Mouse (Mus musculus): Measurements from ENCODE around the gene Chst1.

GRCm38 (mm10) chr2:92550051-92550450 lies 49.5 kb upstream of the Chst1 start:
- TF ChIP-seq GATA1 (IDR thresholded peaks at IDR 0.05; ENCODE audit: borderline replicate concordance, low read length) (no peak), CTCF (IDR thresholded peaks at IDR 0.05; ENCODE audit: low read depth, low read length) (no peak), POLR2AphosphoS5 (IDR thresholded peaks at IDR 0.05; ENCODE audit: insufficient replicate concordance, low read depth, low read length) (no peak), TAL1 (conservative IDR thresholded peaks at IDR 0.05; ENCODE audit: low read depth, low read length) (no peak)

Measured in G1E (cell line).